In genomic region chr8:109465056-109465455, GRCm38 (mm10) we compare ENCODE assay signal across 11 mouse cellular contexts. TPM values are rescaled to one million over a fixed set of nuclear protein-coding genes. Genes with fewer than 3 reads are reported as not detected.
A peak's percentile ranks its signal among the peaks of the same experiment; 100 is the strongest.
DNase-seq lines count a peak whose midpoint lies in the region; ATAC-seq and TF ChIP-seq lines count a peak whose summit lies in the region.
"Had no signal": no experiment of that assay in that cellular context is flagged by ENCODE, and none has a peak within 500 bp of the region (broad histone marks: within the 10 kb centered on the region; RNA-seq: fewer than 3 reads in every experiment).

No protein-coding gene starts in this region.

- H3K27me3 ChIP-seq in forebrain, embryonic 13.5 days = 0 out of 2 replicates have a peak, but pooled peaks cover 2% of the 10 kb centered on the region
- 0 out of 2 replicates have a peak, but pooled peaks cover 9% of the 10 kb centered on the region for H3K27me3 ChIP-seq in limb, embryonic 10.5 days (ENCODE audit: low read depth, poor library complexity, severe bottlenecking)
- no peaks in the 10 kb centered on the region for H3K27me3 ChIP-seq in neural tube, embryonic 11.5 days (ENCODE audit: control insufficient read depth, insufficient read depth, low read length)
- H3K27me3 ChIP-seq: heart, embryonic 15.5 days; liver, embryonic 13.5 days had no signal

- H3K4me3 ChIP-seq in left cerebral cortex, adult 2 months = no peak overlapping the region
- no peak overlapping the region for H3K4me3 ChIP-seq in forebrain, embryonic 13.5 days
- H3K4me3 ChIP-seq in limb, embryonic 10.5 days = peak overlapping the region; percentile 27; the same call in 1 of the 2 replicates
- H3K4me3 ChIP-seq in neural tube, embryonic 11.5 days (ENCODE audit: low read depth, low read length) = no peak overlapping the region
- H3K4me3 ChIP-seq: heart, embryonic 15.5 days; liver, embryonic 13.5 days had no signal

- H3K4me2 ChIP-seq in forebrain, embryonic 13.5 days = peak overlapping the region; percentile 59; the same call in 1 of the 2 replicates
- H3K4me2 ChIP-seq in neural tube, embryonic 11.5 days (ENCODE audit: low read depth) = no peak overlapping the region
- H3K4me2 ChIP-seq: liver, embryonic 13.5 days had no signal

- peak; percentile 26; the same call in 1 of the 2 replicates for ATAC-seq in forebrain, embryonic 13.5 days
- no peak for ATAC-seq in neural tube, embryonic 11.5 days (ENCODE audit: insufficient read depth, low FRiP score, low TSS enrichment)
- no peak for ATAC-seq in megakaryocyte-erythroid progenitor cell, adult 5-6 weeks (replicated peaks; ENCODE audit: low FRiP score, low TSS enrichment, poor library complexity, severe bottlenecking)

- no peaks in the 10 kb centered on the region for H3K9me3 ChIP-seq in forebrain, embryonic 13.5 days (replicated peaks)
- no peaks in the 10 kb centered on the region for H3K9me3 ChIP-seq in limb, embryonic 10.5 days (replicated peaks)
- H3K9me3 ChIP-seq in neural tube, embryonic 11.5 days (ENCODE audit: control insufficient read depth, low read length) = no peaks in the 10 kb centered on the region
- H3K9me3 ChIP-seq: heart, embryonic 15.5 days; liver, embryonic 13.5 days had no signal

- H3K36me3 ChIP-seq in forebrain, embryonic 13.5 days (ENCODE audit: poor library complexity, severe bottlenecking) = no peaks in the 10 kb centered on the region
- H3K36me3 ChIP-seq in limb, embryonic 10.5 days = no peaks in the 10 kb centered on the region
- H3K36me3 ChIP-seq in neural tube, embryonic 11.5 days (ENCODE audit: control insufficient read depth, insufficient read depth, low read length) = no peaks in the 10 kb centered on the region
- H3K36me3 ChIP-seq: heart, embryonic 15.5 days; liver, embryonic 13.5 days had no signal

- H3K9ac ChIP-seq in forebrain, embryonic 13.5 days = 0 out of 2 replicates have a peak overlapping the region, but pooled peaks have one; percentile 13
- no peak overlapping the region for H3K9ac ChIP-seq in neural tube, embryonic 11.5 days (ENCODE audit: low read length)
- H3K9ac ChIP-seq: heart, embryonic 15.5 days; liver, embryonic 13.5 days had no signal

- TF ChIP-seq CTCF in left cerebral cortex, adult 2 months (IDR thresholded peaks at IDR 0.05) = no peak

- H3K4me1 ChIP-seq in forebrain, embryonic 13.5 days = peaks cover 66% of the 10 kb centered on the region
- peaks cover 61% of the 10 kb centered on the region for H3K4me1 ChIP-seq in limb, embryonic 10.5 days
- H3K4me1 ChIP-seq in neural tube, embryonic 11.5 days (ENCODE audit: control insufficient read depth, insufficient read depth, low read length) = peaks cover 21% of the 10 kb centered on the region

- WGBS in forebrain, embryonic 13.5 days = 48% methylated on average over 3 of the region's 3 CpGs
- 26% methylated on average over 3 of the region's 3 CpGs for WGBS in limb, embryonic 10.5 days
- WGBS in neural tube, embryonic 11.5 days = 63% methylated on average over 3 of the region's 3 CpGs

- DNase-seq in left cerebral cortex, adult 2 months (ENCODE audit: extremely low spot score in 1 of 2, low spot score in 2 of 2) = peak in 1 of 2 experiments; percentile 22
- DNase-seq in left cerebral cortex, postnatal 14 days (ENCODE audit: low spot score in 2 of 2) = no peak
- DNase-seq in limb, embryonic 10.5 days (ENCODE audit: low spot score) = peak; percentile 67
- no peak for DNase-seq in neural tube, embryonic 11.5 days (ENCODE audit: low spot score)
- no peak for DNase-seq in adrenal gland, postnatal 10 days
- no peak for DNase-seq in natural killer cell, adult 2 months (ENCODE audit: low spot score in 2 of 2)
- DNase-seq: liver, embryonic 13.5 days had no signal

- intact Hi-C loops in left cerebral cortex, adult 2 months (cut with DNase I) = loop anchor here (2.0 to 10.0 kb wide), 5 partner anchors 48 to 1650 kb away; no protein-coding TSS in a partner anchor
- intact Hi-C loops in left cerebral cortex, postnatal 14 days (cut with DNase I) = loop anchor here (5.0 kb wide), 1 partner anchor 578 kb away; no protein-coding TSS in a partner anchor

- peak overlapping the region; percentile 78 for H3K27ac ChIP-seq in left cerebral cortex, adult 2 months
- peak overlapping the region; percentile 89 for H3K27ac ChIP-seq in forebrain, embryonic 13.5 days
- H3K27ac ChIP-seq in limb, embryonic 10.5 days = peak overlapping the region; percentile 81
- peak overlapping the region; percentile 53 for H3K27ac ChIP-seq in neural tube, embryonic 11.5 days (ENCODE audit: low read depth, low read length)
- H3K27ac ChIP-seq: heart, embryonic 15.5 days; liver, embryonic 13.5 days had no signal

RNA-seq across cellular contexts. Expression of gene Pmfbp1, which starts 28.8 kb away (rescaled TPM):
- total RNA-seq in left cerebral cortex, adult 2 months (2021) = under 1 TPM; 0.32 to 0.42 TPM
- total RNA-seq in left cerebral cortex, postnatal 14 days (2021) = under 1 TPM; 0.22 to 0.32 TPM
- polyA plus RNA-seq in forebrain, embryonic 13.5 days (2015; fragmentation: Nextera tagmentation; extraction: Ambion mirVana) = 0.32 and 0.44 TPM in 2 replicates
- polyA plus RNA-seq in limb, embryonic 10.5 days (2016; fragmentation: Nextera tagmentation; extraction: Ambion mirVana) = 0.05 and 0.08 TPM in 2 replicates
- 1.1 and 2.1 TPM in 2 replicates for polyA plus RNA-seq in neural tube, embryonic 11.5 days (2014; fragmentation: Nextera tagmentation; extraction: Ambion mirVana)
- total RNA-seq in adrenal gland, postnatal 10 days (2021) = not detected
- total RNA-seq in megakaryocyte-erythroid progenitor cell, adult 5-6 weeks (2014; fragmentation: Nextera tagmentation) = not detected in 2 replicates
- total RNA-seq in megakaryocyte-erythroid progenitor cell, adult 5-6 weeks (2017) = not detected in 2 replicates
- polyA plus RNA-seq: liver, embryonic 13.5 days; spleen, adult 2 months had no signal
